Mouse (Mus musculus) thymus, adult 2 months (tissue): ENCODE data around the gene Steap3.

Experiments
- CTCF ChIP-seq: fragments of 200-500 bp; IDR thresholded peaks from 2 replicates; pipeline ENCODE4 v1.5.1; 2012; ENCODE audit warnings: mild to moderate bottlenecking, control low read depth, low read length, moderate library complexity, borderline replicate concordance; ENCODE audit not compliant: control insufficient read depth, poor library complexity, insufficient read depth; ENCODE audit errors: extremely low read depth
- POLR2A ChIP-seq: fragments of 200-500 bp; IDR thresholded peaks from 2 replicates; pipeline ENCODE4 v1.6.1; 2012; ENCODE audit warnings: mild to moderate bottlenecking, low read length, control low read depth, moderate library complexity; ENCODE audit not compliant: control insufficient read depth, poor library complexity, insufficient read depth; ENCODE audit errors: extremely low read depth

DNA sequence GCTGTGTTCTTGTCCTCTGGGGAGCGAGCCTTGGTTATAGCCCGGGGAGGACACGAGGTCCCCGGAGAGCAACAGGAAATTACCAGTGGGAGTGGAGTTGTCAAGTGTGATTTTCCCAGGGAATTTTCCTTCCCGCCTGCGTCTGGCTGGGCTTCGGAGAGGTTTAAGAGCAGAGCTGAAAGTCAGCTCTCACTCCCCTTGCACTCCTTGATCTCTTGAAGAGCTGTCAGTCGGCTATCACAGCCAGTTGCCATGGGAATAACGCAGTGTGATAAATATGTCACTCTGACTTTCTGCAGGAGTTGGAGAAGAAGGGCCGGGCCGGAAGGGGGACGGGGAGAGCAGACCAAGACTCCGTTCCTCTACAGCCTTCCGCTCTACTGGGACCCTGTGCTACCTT lies 96.2 kb downstream of the Steap3 start:
- TF ChIP-seq CTCF: no peak
- TF ChIP-seq POLR2A: no peak
